Mouse (Mus musculus) heart, embryonic 14.5 days (tissue): ENCODE data around the gene Phf14. TPM values are rescaled to one million over a fixed set of nuclear protein-coding genes. Genes with fewer than 3 reads are reported as not detected.

Experiments used
- ATAC-seq: fragments of 200-750 bp; cut with Nextera tagmentation; 2 replicates; pipeline ENCODE4 v1.8.0; 2017; ENCODE audit warnings: low read depth, moderate TSS enrichment; ENCODE audit not compliant: insufficient number of reproducible peaks, insufficient read depth, low FRiP score
- H3K27ac ChIP-seq, 2 experiments: fragments of 200-500 bp in 1 of 2; fragments of 300-500 bp in 1 of 2; sonication (generic) in 1 of 2; replicated peaks in 1 of 2; 2 replicates each; pipeline ENCODE4 v1.5.1; 2012 to 2014; ENCODE audit warnings: low read depth in 2 of 2, low read length in 2 of 2, control low read depth in 1 of 2, mild to moderate bottlenecking in 1 of 2, mixed read lengths in 1 of 2; ENCODE audit not compliant: control insufficient read depth in 1 of 2, insufficient read depth in 1 of 2
- H3K27me3 ChIP-seq: fragments of 300-500 bp; sonication (generic); 2 replicates; pipeline ENCODE4 v1.6.1; 2014; ENCODE audit warnings: mild to moderate bottlenecking, low read length, control low read depth; ENCODE audit not compliant: control insufficient read depth, insufficient read depth
- H3K36me3 ChIP-seq: fragments of 300-500 bp; sonication (generic); 2 replicates; pipeline ENCODE4 v1.6.1; 2014; ENCODE audit warnings: mild to moderate bottlenecking, control low read depth, low read length, mixed read lengths; ENCODE audit not compliant: control insufficient read depth, insufficient read depth
- H3K4me1 ChIP-seq, 2 experiments: fragments of 200-500 bp in 1 of 2; fragments of 300-500 bp in 1 of 2; sonication (generic) in 1 of 2; 2 replicates each; pipeline ENCODE4 v1.6.1; 2012 to 2014; ENCODE audit warnings: low read length in 2 of 2, control low read depth in 1 of 2, mixed read lengths in 1 of 2; ENCODE audit not compliant: control insufficient read depth in 2 of 2, insufficient read depth in 2 of 2
- H3K4me2 ChIP-seq: fragments of 300-500 bp; sonication (generic); 2 replicates; pipeline ENCODE4 v1.6.1; 2014; ENCODE audit warnings: mild to moderate bottlenecking, low read length
- H3K4me3 ChIP-seq, 2 experiments: fragments of 200-500 bp in 1 of 2; fragments of 300-500 bp in 1 of 2; sonication (generic) in 1 of 2; 2 replicates each; pipeline ENCODE4 v1.5.1; 2012 to 2014; ENCODE audit warnings: low read length in 2 of 2, mild to moderate bottlenecking in 2 of 2, control low read depth in 1 of 2, low read depth in 1 of 2, moderate library complexity in 1 of 2; ENCODE audit not compliant: control insufficient read depth in 1 of 2, insufficient read depth in 1 of 2
- H3K9ac ChIP-seq: fragments of 300-500 bp; sonication (generic); 2 replicates; pipeline ENCODE4 v1.6.1; 2014; ENCODE audit warnings: mild to moderate bottlenecking, low read length
- H3K9me3 ChIP-seq: fragments of 300-500 bp; sonication (generic); 2 replicates; pipeline ENCODE4 v1.6.1; 2016; ENCODE audit warnings: low read length, control low read depth; ENCODE audit not compliant: control insufficient read depth
- WGBS: fragments of 180-500 bp; shearing (Covaris S2); extraction: QIAGEN DNeasy Blood & Tissue Kit; methylation state at CpG from one replicate; pipeline ENCODE4 v1.1.7; 2014; 5-methylcytosine and 5-hydroxymethylcytosine counted together
- polyA plus RNA-seq: library from polyadenylated mRNA; unstranded; fragments of >200 nt; fragmentation: Nextera tagmentation; extraction: Ambion mirVana; gene quantifications from 2 replicates; pipeline ENCODE4 v1.2.1, GENCODE M21; 2014

Phf14 gene
- polyA plus RNA-seq, 1 experiment from 2014 or later: 60.1 TPM

- WGBS: 84% methylated on average over 4 of the region's 4 CpGs
- H3K9ac ChIP-seq: no peak overlapping the region
- H3K4me3 ChIP-seq: no peak overlapping the region
- no peaks in the 10 kb centered on the region for H3K27me3 ChIP-seq
- no peak overlapping the region for H3K27ac ChIP-seq
- H3K4me2 ChIP-seq: no peak overlapping the region
- no peaks in the 10 kb centered on the region for H3K4me1 ChIP-seq
- peaks cover 27% of the 10 kb centered on the region for H3K36me3 ChIP-seq
- no peak for ATAC-seq
- H3K9me3 ChIP-seq: no peaks in the 10 kb centered on the region
Measured at GRCm38 (mm10) chr6:12020738-12021137, 113.1 kb downstream of the Phf14 start.

GRCm38 (mm10) chr6:12021480-12021879 is 113.9 kb downstream of the Phf14 start:
- WGBS: 88% methylated on average over 4 of the region's 4 CpGs
- peaks cover 27% of the 10 kb centered on the region for H3K36me3 ChIP-seq
- no peak for ATAC-seq
- H3K27ac ChIP-seq: no peak overlapping the region
- no peak overlapping the region for H3K4me3 ChIP-seq
- no peak overlapping the region for H3K9ac ChIP-seq
- H3K4me1 ChIP-seq: no peaks in the 10 kb centered on the region
- H3K4me2 ChIP-seq: no peak overlapping the region
- H3K27me3 ChIP-seq: no peaks in the 10 kb centered on the region
- H3K9me3 ChIP-seq: no peaks in the 10 kb centered on the region

- Histone ChIP-seq H3K9me3 (no peaks in the 10 kb centered on the region), H3K27ac (no peak overlapping the region), H3K9ac (no peak overlapping the region), H3K36me3 (peaks cover 22% of the 10 kb centered on the region), H3K4me2 (no peak overlapping the region), H3K4me1 (no peaks in the 10 kb centered on the region), H3K4me3 (no peak overlapping the region), H3K27me3 (no peaks in the 10 kb centered on the region)
- WGBS: 95% methylated on average over 2 of the region's 2 CpGs
- ATAC-seq: no peak
Measured at GRCm38 (mm10) chr6:12023395-12023794, 115.8 kb downstream of the Phf14 start.

GRCm38 (mm10) chr6:12026804-12027537 is 119.4 kb downstream of the Phf14 start:
- Histone ChIP-seq H3K4me1 (no peaks in the 10 kb centered on the region), H3K4me2 (no peak overlapping the region), H3K27ac (no peak overlapping the region), H3K36me3 (0 out of 2 replicates have a peak, but pooled peaks cover 7% of the 10 kb centered on the region), H3K27me3 (no peaks in the 10 kb centered on the region), H3K4me3 (no peak overlapping the region), H3K9me3 (no peaks in the 10 kb centered on the region), H3K9ac (no peak overlapping the region)
- WGBS: 91% methylated on average over 2 of the region's 2 CpGs
- ATAC-seq: no peak

GRCm38 (mm10) chr6:12034561-12034960 is 127.0 kb downstream of the Phf14 start:
- 73% methylated on average over 4 of the region's 4 CpGs for WGBS
- H3K4me1 ChIP-seq: no peaks in the 10 kb centered on the region
- 0 out of 2 replicates have a peak, but pooled peaks cover 3% of the 10 kb centered on the region for H3K36me3 ChIP-seq
- no peak overlapping the region for H3K27ac ChIP-seq
- no peak overlapping the region for H3K4me2 ChIP-seq
- H3K9ac ChIP-seq: no peak overlapping the region
- H3K27me3 ChIP-seq: no peaks in the 10 kb centered on the region
- no peak for ATAC-seq
- no peaks in the 10 kb centered on the region for H3K9me3 ChIP-seq
- no peak overlapping the region for H3K4me3 ChIP-seq

GRCm38 (mm10) chr6:12038268-12038667 is 130.7 kb downstream of the Phf14 start:
- H3K4me2 ChIP-seq: no peak overlapping the region
- H3K4me3 ChIP-seq: no peak overlapping the region
- WGBS: 87% methylated on average over 7 of the region's 7 CpGs
- no peaks in the 10 kb centered on the region for H3K4me1 ChIP-seq
- no peaks in the 10 kb centered on the region for H3K27me3 ChIP-seq
- 0 out of 2 replicates have a peak, but pooled peaks cover 3% of the 10 kb centered on the region for H3K36me3 ChIP-seq
- H3K9me3 ChIP-seq: no peaks in the 10 kb centered on the region
- ATAC-seq: no peak
- no peak overlapping the region for H3K9ac ChIP-seq
- no peak overlapping the region for H3K27ac ChIP-seq

- Histone ChIP-seq H3K9ac (no peak overlapping the region), H3K4me3 (no peak overlapping the region), H3K27ac (no peak overlapping the region), H3K36me3 (0 out of 2 replicates have a peak, but pooled peaks cover 12% of the 10 kb centered on the region), H3K4me1 (peaks cover 4 to 14% of the 10 kb centered on the region in 2 experiments; a peak in 3 of 4 replicates), H3K4me2 (no peak overlapping the region), H3K9me3 (no peaks in the 10 kb centered on the region), H3K27me3 (no peaks in the 10 kb centered on the region)
- WGBS: 80% methylated on average over 2 of the region's 2 CpGs
- ATAC-seq: no peak
Measured at GRCm38 (mm10) chr6:12052884-12053283, 145.3 kb downstream of the Phf14 start.
